Mouse (Mus musculus): ENCODE data around the gene Sec23ip. TPM values are rescaled to one million over a fixed set of nuclear protein-coding genes. Genes with fewer than 3 reads are reported as not detected.

Gene Sec23ip
- polyA plus RNA-seq, 1 experiment from 2014 or later: 26.0 TPM

- under 1% methylated on average over 75 of the region's 80 CpGs for WGBS
- TF ChIP-seq CTCF (IDR thresholded peaks at IDR 0.05; ENCODE audit: low read depth): no peak
- ATAC-seq (replicated peaks; ENCODE audit: low FRiP score, low read depth): peak; percentile 44
These were observed 5.1 kb upstream of the Sec23ip start for GRCm38 (mm10) chr7:128739462-128740277.

GRCm38 (mm10) chr7:128740334-128740733, 4.4 kb upstream of the Sec23ip start, which contains the start of gene Mcmbp:
Gene Mcmbp (minus strand): TSS chr7:128740495.
- Histone ChIP-seq H3K27ac (peak within 1 kb of the TSS; percentile 89), H3K27me3 (ENCODE audit: insufficient read depth, low read length) (no peaks in the 10 kb centered on the region), H3K9ac (ENCODE audit: low read depth, low read length) (peak within 1 kb of the TSS; percentile 98), H3K4me2 (ENCODE audit: low read length) (peak within 1 kb of the TSS; percentile 90), H3K9me3 (replicated peaks; ENCODE audit: low read length) (no peaks in the 10 kb centered on the region), H3K4me1 (replicated peaks; ENCODE audit: insufficient read depth, low read length) (peaks cover 13% of the 10 kb centered on the region; the same call in 1 of the 2 replicates), H3K36me3 (ENCODE audit: insufficient read depth, low read length) (no peaks in the 10 kb centered on the region), H3K4me3 (replicated peaks; ENCODE audit: low read depth, low read length) (peak within 1 kb of the TSS; percentile 99)
- under 1% methylated on average over 35 of the region's 35 CpGs for WGBS
- DNase-seq (ENCODE audit: low spot score): peak; percentile 98
- TF ChIP-seq CTCF (IDR thresholded peaks at IDR 0.05; ENCODE audit: low read depth): no peak
- peak; percentile 86 for ATAC-seq (replicated peaks; ENCODE audit: low FRiP score, low read depth)

More at GRCm38 (mm10) chr7:128739462-128740277, 5.1 kb upstream of the Sec23ip start:
- DNase-seq (ENCODE audit: low spot score): peak; percentile 47
- Histone ChIP-seq H3K4me1 (replicated peaks; ENCODE audit: insufficient read depth, low read length) (peaks cover 13% of the 10 kb centered on the region; the same call in 1 of the 2 replicates), H3K9me3 (replicated peaks; ENCODE audit: low read length) (no peaks in the 10 kb centered on the region), H3K27me3 (ENCODE audit: insufficient read depth, low read length) (no peaks in the 10 kb centered on the region), H3K36me3 (ENCODE audit: insufficient read depth, low read length) (no peaks in the 10 kb centered on the region), H3K4me3 (replicated peaks; ENCODE audit: low read depth, low read length) (peak overlapping the region; percentile 99), H3K4me2 (ENCODE audit: low read length) (peak overlapping the region; percentile 90), H3K9ac (ENCODE audit: low read depth, low read length) (peak overlapping the region; percentile 98), H3K27ac (peak overlapping the region; percentile 89)

- no peaks in the 10 kb centered on the region for H3K27me3 ChIP-seq (ENCODE audit: insufficient read depth, low read length)
- H3K36me3 ChIP-seq (ENCODE audit: insufficient read depth, low read length): no peaks in the 10 kb centered on the region
- ATAC-seq (replicated peaks; ENCODE audit: low FRiP score, low read depth) (no peak), DNase-seq (ENCODE audit: low spot score) (no peak)
- peak overlapping the region; percentile 72 for H3K4me2 ChIP-seq (ENCODE audit: low read length)
- no peak for TF ChIP-seq CTCF (IDR thresholded peaks at IDR 0.05; ENCODE audit: low read depth)
- no peak overlapping the region for H3K27ac ChIP-seq
- no peaks in the 10 kb centered on the region for H3K9me3 ChIP-seq (replicated peaks; ENCODE audit: low read length)
- WGBS: 68% methylated on average over 2 of the region's 2 CpGs
- H3K9ac ChIP-seq (ENCODE audit: low read depth, low read length): no peak overlapping the region
- H3K4me1 ChIP-seq (replicated peaks; ENCODE audit: insufficient read depth, low read length): peaks cover 23% of the 10 kb centered on the region
- 0 out of 2 replicates have a peak overlapping the region, but pooled peaks have one; percentile 97 for H3K4me3 ChIP-seq (replicated peaks; ENCODE audit: low read depth, low read length)
These were observed 845 bp upstream of the Sec23ip start for GRCm38 (mm10) chr7:128743898-128744297.

GRCm38 (mm10) chr7:128746151-128746550, 1.4 kb downstream of the Sec23ip start:
- Histone ChIP-seq H3K27me3 (ENCODE audit: insufficient read depth, low read length) (no peaks in the 10 kb centered on the region), H3K4me3 (replicated peaks; ENCODE audit: low read depth, low read length) (peak overlapping the region; percentile 97; the same call in 1 of the 2 replicates), H3K27ac (no peak overlapping the region), H3K36me3 (ENCODE audit: insufficient read depth, low read length) (peaks cover 13% of the 10 kb centered on the region), H3K9ac (ENCODE audit: low read depth, low read length) (peak overlapping the region; percentile 97; the same call in 1 of the 2 replicates), H3K4me1 (replicated peaks; ENCODE audit: insufficient read depth, low read length) (peaks cover 20% of the 10 kb centered on the region), H3K4me2 (ENCODE audit: low read length) (peak overlapping the region; percentile 72), H3K9me3 (replicated peaks; ENCODE audit: low read length) (no peaks in the 10 kb centered on the region)
- DNase-seq (ENCODE audit: low spot score) (no peak), ATAC-seq (replicated peaks; ENCODE audit: low FRiP score, low read depth) (no peak)
- 88% methylated on average over 10 of the region's 10 CpGs for WGBS
- no peak for TF ChIP-seq CTCF (IDR thresholded peaks at IDR 0.05; ENCODE audit: low read depth)

- no peaks in the 10 kb centered on the region for H3K27me3 ChIP-seq (ENCODE audit: insufficient read depth, low read length)
- H3K27ac ChIP-seq: no peak overlapping the region
- peak; percentile 58 for DNase-seq (ENCODE audit: low spot score)
- no peak overlapping the region for H3K9ac ChIP-seq (ENCODE audit: low read depth, low read length)
- no peaks in the 10 kb centered on the region for H3K9me3 ChIP-seq (replicated peaks; ENCODE audit: low read length)
- H3K4me2 ChIP-seq (ENCODE audit: low read length): no peak overlapping the region
- peaks cover 20% of the 10 kb centered on the region for H3K4me1 ChIP-seq (replicated peaks; ENCODE audit: insufficient read depth, low read length)
- WGBS: 46% methylated on average over 3 of the region's 3 CpGs
- H3K4me3 ChIP-seq (replicated peaks; ENCODE audit: low read depth, low read length): no peak overlapping the region
- peaks cover 26% of the 10 kb centered on the region for H3K36me3 ChIP-seq (ENCODE audit: insufficient read depth, low read length)
- no peak for TF ChIP-seq CTCF (IDR thresholded peaks at IDR 0.05; ENCODE audit: low read depth)
- ATAC-seq (replicated peaks; ENCODE audit: low FRiP score, low read depth): no peak
These were observed 4.0 kb downstream of the Sec23ip start for GRCm38 (mm10) chr7:128748758-128749157.

- H3K4me3 ChIP-seq (replicated peaks; ENCODE audit: low read depth, low read length): no peak overlapping the region
- no peaks in the 10 kb centered on the region for H3K27me3 ChIP-seq (ENCODE audit: insufficient read depth, low read length)
- DNase-seq (ENCODE audit: low spot score) (no peak), ATAC-seq (replicated peaks; ENCODE audit: low FRiP score, low read depth) (no peak)
- H3K9me3 ChIP-seq (replicated peaks; ENCODE audit: low read length): no peaks in the 10 kb centered on the region
- TF ChIP-seq CTCF (IDR thresholded peaks at IDR 0.05; ENCODE audit: low read depth): no peak
- peaks cover 20% of the 10 kb centered on the region for H3K4me1 ChIP-seq (replicated peaks; ENCODE audit: insufficient read depth, low read length)
- 87% methylated on average over 9 of the region's 9 CpGs for WGBS
- H3K9ac ChIP-seq (ENCODE audit: low read depth, low read length): no peak overlapping the region
- H3K4me2 ChIP-seq (ENCODE audit: low read length): no peak overlapping the region
- peaks cover 40% of the 10 kb centered on the region for H3K36me3 ChIP-seq (ENCODE audit: insufficient read depth, low read length)
- H3K27ac ChIP-seq: no peak overlapping the region
These were observed 5.6 kb downstream of the Sec23ip start for GRCm38 (mm10) chr7:128750296-128750695.

Data from kidney, postnatal 0 days (tissue).